Mouse (Mus musculus) common myeloid progenitor, adult 5-6 weeks (primary cell): ENCODE results near the gene Hnrnpf. TPM values are rescaled to one million over a fixed set of nuclear protein-coding genes. Genes with fewer than 3 reads are reported as not detected.
A peak's percentile ranks its signal among the peaks of the same experiment; 100 is the strongest.
"Not testable (repeated sequence)": the region's sequence is repeated elsewhere in the genome, so short reads cannot be mapped to it uniquely, and the experiment has no call there.

ENCODE experiments used
- ATAC-seq: replicated peaks from 2 replicates; pipeline ENCODE4 v1.8.0; 2016; ENCODE audit warnings: low read depth, mild to moderate bottlenecking, moderate TSS enrichment, inconsistent platforms; ENCODE audit not compliant: poor library complexity, severe bottlenecking
- total RNA-seq: library from RNA; stranded (forward); fragments of 200-1000, 187-1606 nt; gene quantifications from 2 replicates; pipeline ENCODE4 v1.2.3, GENCODE M21; 2017

Hnrnpf gene
- total RNA-seq, result 1,320 and 1,371 TPM in 2 replicates

- ATAC-seq, result peak; percentile 90
These were observed at the start of gene Hnrnpf for GRCm38 (mm10) chr6:117900126-117901080. Gene Hnrnpf (plus strand): TSS chr6:117900324.

GRCm38 (mm10) chr6:117851747-117852146 is 48.4 kb upstream of the Hnrnpf start:
- peak; percentile 60; the same call in 1 of the 2 replicates for ATAC-seq

- 0 out of 2 replicates have a peak, but pooled peaks have one; percentile 45 for ATAC-seq
These were observed 42.1 kb upstream of the Hnrnpf start for GRCm38 (mm10) chr6:117857990-117858389.

- ATAC-seq, result no peak
These were observed 38.3 kb upstream of the Hnrnpf start, which contains the start of gene Zfp239 for GRCm38 (mm10) chr6:117861848-117862247. Gene Zfp239 (plus strand): TSS chr6:117862100.

- ATAC-seq, result 0 out of 2 replicates have a peak, but pooled peaks have one; percentile 16
These were observed 37.7 kb upstream of the Hnrnpf start for GRCm38 (mm10) chr6:117862465-117862864.

GRCm38 (mm10) chr6:117862899-117863620 is 37.1 kb upstream of the Hnrnpf start:
- ATAC-seq, result peak; percentile 94

- no peak for ATAC-seq
These were observed 36.4 kb upstream of the Hnrnpf start for GRCm38 (mm10) chr6:117863751-117864150.

GRCm38 (mm10) chr6:117868187-117868586 is 31.9 kb upstream of the Hnrnpf start:
- ATAC-seq, result no peak

- no peak for ATAC-seq
These were observed 29.1 kb upstream of the Hnrnpf start for GRCm38 (mm10) chr6:117871034-117871433.

GRCm38 (mm10) chr6:117873450-117873849 is 26.7 kb upstream of the Hnrnpf start:
- not testable (repeated sequence) for ATAC-seq

- no peak for ATAC-seq
These were observed 25.4 kb upstream of the Hnrnpf start for GRCm38 (mm10) chr6:117874621-117875281.

GRCm38 (mm10) chr6:117878700-117879407 is 21.3 kb upstream of the Hnrnpf start:
- ATAC-seq, result peak; percentile 55

- ATAC-seq, result peak; percentile 79
These were observed 20.6 kb upstream of the Hnrnpf start for GRCm38 (mm10) chr6:117879408-117880115.

GRCm38 (mm10) chr6:117880394-117880838 is 19.7 kb upstream of the Hnrnpf start:
- ATAC-seq, result no peak

- no peak for ATAC-seq
These were observed 18.9 kb upstream of the Hnrnpf start for GRCm38 (mm10) chr6:117881229-117881628.

GRCm38 (mm10) chr6:117881997-117882396 is 18.1 kb upstream of the Hnrnpf start:
- ATAC-seq, result peak; percentile 33

- ATAC-seq, result no peak
These were observed 14.2 kb upstream of the Hnrnpf start for GRCm38 (mm10) chr6:117885943-117886342.

- no peak for ATAC-seq
These were observed 12.1 kb upstream of the Hnrnpf start for GRCm38 (mm10) chr6:117888032-117888431.

GRCm38 (mm10) chr6:117888642-117889096 is 11.5 kb upstream of the Hnrnpf start:
- peak; percentile 63 for ATAC-seq
